Mouse (Mus musculus): ENCODE measurements at regions not wholly inside any gene's neighbourhood (a gene's known extent, or its start where the extent isn't known, plus 50 kb on each side); places are given as distances from the start of the nearest gene placed in this dataset.

DNA sequence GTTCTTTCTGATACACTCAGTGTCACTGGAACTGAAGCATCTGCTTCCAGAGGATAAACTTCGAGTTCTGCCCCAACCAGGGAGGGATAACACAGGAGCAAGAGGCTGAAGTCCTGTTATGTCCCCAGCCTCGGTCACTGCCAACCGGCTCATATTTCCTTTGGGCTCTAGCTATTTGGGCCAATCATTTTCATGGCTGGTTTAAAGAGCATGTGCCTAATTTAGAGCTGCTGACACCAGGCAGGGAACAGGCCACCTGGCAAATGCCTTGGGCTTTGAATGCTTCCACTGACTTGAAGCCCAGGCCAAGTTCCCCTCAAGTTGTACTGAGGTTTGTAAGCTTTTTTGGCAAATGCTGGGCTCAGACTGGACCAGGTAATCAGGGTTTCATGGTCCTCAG, 286.1 kb downstream of the Satb1 start:
- Histone ChIP-seq H3K4me1 (ENCODE audit: control insufficient read depth, insufficient read depth, low read length) (no peaks in the 10 kb centered on the region), H3K36me3 (ENCODE audit: control insufficient read depth, insufficient read depth) (no peaks in the 10 kb centered on the region), H3K4me3 (ENCODE audit: low read length) (no peak overlapping the region), H3K9ac (ENCODE audit: low read length) (no peak overlapping the region), H3K27me3 (ENCODE audit: control insufficient read depth, insufficient read depth, low read length) (no peaks in the 10 kb centered on the region), H3K4me2 (ENCODE audit: low read depth, low read length) (no peak overlapping the region), H3K27ac (ENCODE audit: low read length) (no peak overlapping the region), H3K9me3 (replicated peaks; ENCODE audit: control insufficient read depth, low read length) (no peaks in the 10 kb centered on the region)
- no peak for ATAC-seq (replicated peaks; ENCODE audit: extremely low read depth, insufficient read depth, low FRiP score)
- WGBS: 19% methylated on average over 3 of the region's 3 CpGs

DNA sequence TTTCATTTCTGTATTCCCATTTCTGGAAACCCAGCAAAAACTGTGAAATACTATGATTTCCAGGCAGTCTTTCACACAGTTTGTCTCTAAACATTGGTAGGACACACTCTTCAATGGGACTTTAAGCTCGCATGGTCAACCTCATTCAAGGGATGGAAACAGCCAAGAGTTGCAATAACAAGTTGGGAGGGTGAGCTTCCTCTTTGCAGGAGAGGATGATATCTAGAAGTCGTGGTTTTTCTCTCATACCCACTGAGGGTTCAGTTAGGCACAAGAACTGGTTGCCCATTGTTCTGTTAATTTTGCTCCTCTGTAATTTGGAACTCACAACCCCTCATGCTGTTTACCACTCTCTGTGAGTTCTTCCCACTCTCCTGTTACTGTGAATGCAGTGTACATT, 290.5 kb downstream of the Satb1 start:
- 52% methylated on average over 2 of the region's 2 CpGs for WGBS
- Histone ChIP-seq H3K27ac (ENCODE audit: low read length) (no peak overlapping the region), H3K4me2 (ENCODE audit: low read depth, low read length) (no peak overlapping the region), H3K4me3 (ENCODE audit: low read length) (no peak overlapping the region), H3K9me3 (replicated peaks; ENCODE audit: control insufficient read depth, low read length) (no peaks in the 10 kb centered on the region), H3K27me3 (ENCODE audit: control insufficient read depth, insufficient read depth, low read length) (no peaks in the 10 kb centered on the region), H3K9ac (ENCODE audit: low read length) (no peak overlapping the region), H3K4me1 (ENCODE audit: control insufficient read depth, insufficient read depth, low read length) (no peaks in the 10 kb centered on the region), H3K36me3 (ENCODE audit: control insufficient read depth, insufficient read depth) (no peaks in the 10 kb centered on the region)
- no peak for ATAC-seq (replicated peaks; ENCODE audit: extremely low read depth, insufficient read depth, low FRiP score)

DNA sequence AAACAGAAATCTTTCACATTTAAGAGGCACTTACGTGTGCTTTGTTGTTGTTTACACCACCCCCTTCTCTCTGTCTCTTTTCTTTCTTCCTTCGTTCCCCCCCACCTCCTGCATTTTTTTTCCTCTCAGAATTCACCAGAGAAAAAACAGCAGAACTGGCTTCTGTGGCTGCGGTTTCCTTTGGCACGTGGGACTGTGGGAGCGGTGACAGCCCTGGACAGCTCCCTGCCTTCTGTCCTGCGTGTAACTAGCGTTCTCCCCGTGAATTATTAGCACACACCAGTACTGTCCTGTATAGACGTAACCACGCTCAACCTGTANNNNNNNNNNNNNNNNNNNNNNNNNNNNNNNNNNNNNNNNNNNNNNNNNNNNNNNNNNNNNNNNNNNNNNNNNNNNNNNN, 298.4 kb downstream of the Satb1 start:
- peak overlapping the region; percentile 11; the same call in 1 of the 2 replicates for H3K4me3 ChIP-seq (ENCODE audit: low read length)
- no peak overlapping the region for H3K27ac ChIP-seq (ENCODE audit: low read length)
- H3K9me3 ChIP-seq (replicated peaks; ENCODE audit: control insufficient read depth, low read length): no peaks in the 10 kb centered on the region
- peak overlapping the region; percentile 51 for H3K4me2 ChIP-seq (ENCODE audit: low read depth, low read length)
- WGBS: 28% methylated on average over 10 of the region's 10 CpGs
- no peaks in the 10 kb centered on the region for H3K27me3 ChIP-seq (ENCODE audit: control insufficient read depth, insufficient read depth, low read length)
- H3K4me1 ChIP-seq (ENCODE audit: control insufficient read depth, insufficient read depth, low read length): no peaks in the 10 kb centered on the region
- ATAC-seq (replicated peaks; ENCODE audit: extremely low read depth, insufficient read depth, low FRiP score): no peak
- no peaks in the 10 kb centered on the region for H3K36me3 ChIP-seq (ENCODE audit: control insufficient read depth, insufficient read depth)
- no peak overlapping the region for H3K9ac ChIP-seq (ENCODE audit: low read length)

GRCm38 (mm10) chr17:51534270-51534669, 298.8 kb downstream of the Satb1 start:
- Histone ChIP-seq H3K4me1 (ENCODE audit: control insufficient read depth, insufficient read depth, low read length) (no peaks in the 10 kb centered on the region), H3K27me3 (ENCODE audit: control insufficient read depth, insufficient read depth, low read length) (no peaks in the 10 kb centered on the region), H3K27ac (ENCODE audit: low read length) (no peak overlapping the region), H3K9ac (ENCODE audit: low read length) (no peak overlapping the region), H3K4me3 (ENCODE audit: low read length) (peak overlapping the region; percentile 11; the same call in 1 of the 2 replicates), H3K36me3 (ENCODE audit: control insufficient read depth, insufficient read depth) (no peaks in the 10 kb centered on the region), H3K9me3 (replicated peaks; ENCODE audit: control insufficient read depth, low read length) (no peaks in the 10 kb centered on the region), H3K4me2 (ENCODE audit: low read depth, low read length) (peak overlapping the region; percentile 51)
- no peak for ATAC-seq (replicated peaks; ENCODE audit: extremely low read depth, insufficient read depth, low FRiP score)
- WGBS: 38% methylated on average over 14 of the region's 14 CpGs

DNA sequence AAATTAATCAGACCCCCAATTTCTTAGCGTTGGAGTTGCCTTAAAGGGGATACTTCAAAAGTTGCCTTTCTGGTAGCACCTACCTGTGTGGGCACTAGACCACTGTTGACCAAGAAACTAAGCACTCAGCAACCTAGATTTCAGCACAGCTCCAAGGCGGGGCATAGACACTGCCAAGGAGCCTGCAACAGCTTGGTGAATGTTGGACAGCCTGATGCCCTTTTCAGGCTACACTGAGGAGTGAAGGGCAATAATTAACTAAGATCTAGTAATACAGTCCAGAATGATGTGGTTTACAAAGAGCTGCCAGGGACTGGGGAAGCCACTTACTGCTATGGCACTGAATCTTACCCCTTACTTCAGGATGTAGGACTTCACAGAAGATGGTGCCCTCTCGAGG, 304.9 kb downstream of the Satb1 start:
- Histone ChIP-seq H3K9me3 (replicated peaks; ENCODE audit: control insufficient read depth, low read length) (no peaks in the 10 kb centered on the region), H3K36me3 (ENCODE audit: control insufficient read depth, insufficient read depth) (no peaks in the 10 kb centered on the region), H3K4me3 (ENCODE audit: low read length) (no peak overlapping the region), H3K4me1 (ENCODE audit: control insufficient read depth, insufficient read depth, low read length) (no peaks in the 10 kb centered on the region), H3K27ac (ENCODE audit: low read length) (no peak overlapping the region), H3K27me3 (ENCODE audit: control insufficient read depth, insufficient read depth, low read length) (no peaks in the 10 kb centered on the region), H3K4me2 (ENCODE audit: low read depth, low read length) (no peak overlapping the region), H3K9ac (ENCODE audit: low read length) (no peak overlapping the region)
- no peak for ATAC-seq (replicated peaks; ENCODE audit: extremely low read depth, insufficient read depth, low FRiP score)
- WGBS: 79% methylated on average over 3 of the region's 3 CpGs

- no peaks in the 10 kb centered on the region for H3K36me3 ChIP-seq (ENCODE audit: control insufficient read depth, insufficient read depth)
- H3K4me1 ChIP-seq (ENCODE audit: control insufficient read depth, insufficient read depth, low read length): no peaks in the 10 kb centered on the region
- no peaks in the 10 kb centered on the region for H3K27me3 ChIP-seq (ENCODE audit: control insufficient read depth, insufficient read depth, low read length)
- H3K9me3 ChIP-seq (replicated peaks; ENCODE audit: control insufficient read depth, low read length): no peaks in the 10 kb centered on the region
- H3K4me2 ChIP-seq (ENCODE audit: low read depth, low read length): no peak overlapping the region
- ATAC-seq (replicated peaks; ENCODE audit: extremely low read depth, insufficient read depth, low FRiP score): no peak
- no peak overlapping the region for H3K4me3 ChIP-seq (ENCODE audit: low read length)
- 48% methylated on average over 7 of the region's 7 CpGs for WGBS
- H3K27ac ChIP-seq (ENCODE audit: low read length): no peak overlapping the region
- no peak overlapping the region for H3K9ac ChIP-seq (ENCODE audit: low read length)
Observed at GRCm38 (mm10) chr17:51526881-51527280, 306.2 kb downstream of the Satb1 start.

DNA sequence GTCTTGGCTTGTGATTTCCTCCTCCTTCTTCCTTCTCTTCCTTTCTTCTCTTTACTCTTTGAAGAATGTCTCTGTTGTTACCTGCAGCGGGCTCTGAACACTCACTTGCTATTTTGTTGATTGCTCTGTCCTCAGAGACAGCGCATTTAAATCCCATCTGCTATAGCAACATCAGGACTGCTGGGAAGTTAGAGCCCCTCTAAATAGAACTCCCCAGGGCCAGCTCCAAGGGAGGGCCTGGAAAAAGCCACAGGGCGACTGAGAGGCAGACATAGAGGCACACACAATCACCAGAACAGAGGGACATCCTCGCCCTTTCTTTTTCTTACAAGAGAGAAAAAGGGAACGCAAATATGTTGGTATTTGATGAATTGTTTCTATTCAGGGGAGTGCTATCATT, 306.6 kb downstream of the Satb1 start:
- H3K27ac ChIP-seq (ENCODE audit: low read length): no peak overlapping the region
- no peaks in the 10 kb centered on the region for H3K9me3 ChIP-seq (replicated peaks; ENCODE audit: control insufficient read depth, low read length)
- H3K36me3 ChIP-seq (ENCODE audit: control insufficient read depth, insufficient read depth): no peaks in the 10 kb centered on the region
- H3K4me3 ChIP-seq (ENCODE audit: low read length): no peak overlapping the region
- WGBS: 36% methylated on average over 5 of the region's 5 CpGs
- H3K27me3 ChIP-seq (ENCODE audit: control insufficient read depth, insufficient read depth, low read length): no peaks in the 10 kb centered on the region
- H3K9ac ChIP-seq (ENCODE audit: low read length): no peak overlapping the region
- ATAC-seq (replicated peaks; ENCODE audit: extremely low read depth, insufficient read depth, low FRiP score): no peak
- no peak overlapping the region for H3K4me2 ChIP-seq (ENCODE audit: low read depth, low read length)
- H3K4me1 ChIP-seq (ENCODE audit: control insufficient read depth, insufficient read depth, low read length): no peaks in the 10 kb centered on the region

GRCm38 (mm10) chr17:51526021-51526420, 307.1 kb downstream of the Satb1 start:
- WGBS: 50% methylated on average over 4 of the region's 4 CpGs
- no peaks in the 10 kb centered on the region for H3K4me1 ChIP-seq (ENCODE audit: control insufficient read depth, insufficient read depth, low read length)
- no peak for ATAC-seq (replicated peaks; ENCODE audit: extremely low read depth, insufficient read depth, low FRiP score)
- H3K27me3 ChIP-seq (ENCODE audit: control insufficient read depth, insufficient read depth, low read length): no peaks in the 10 kb centered on the region
- no peak overlapping the region for H3K27ac ChIP-seq (ENCODE audit: low read length)
- H3K9ac ChIP-seq (ENCODE audit: low read length): no peak overlapping the region
- H3K9me3 ChIP-seq (replicated peaks; ENCODE audit: control insufficient read depth, low read length): no peaks in the 10 kb centered on the region
- H3K36me3 ChIP-seq (ENCODE audit: control insufficient read depth, insufficient read depth): no peaks in the 10 kb centered on the region
- H3K4me3 ChIP-seq (ENCODE audit: low read length): no peak overlapping the region
- H3K4me2 ChIP-seq (ENCODE audit: low read depth, low read length): no peak overlapping the region

GRCm38 (mm10) chr17:51525219-51525618, 307.9 kb downstream of the Satb1 start:
- no peaks in the 10 kb centered on the region for H3K27me3 ChIP-seq (ENCODE audit: control insufficient read depth, insufficient read depth, low read length)
- WGBS: 51% methylated on average over 2 of the region's 2 CpGs
- no peak overlapping the region for H3K27ac ChIP-seq (ENCODE audit: low read length)
- H3K4me2 ChIP-seq (ENCODE audit: low read depth, low read length): no peak overlapping the region
- H3K4me3 ChIP-seq (ENCODE audit: low read length): no peak overlapping the region
- H3K36me3 ChIP-seq (ENCODE audit: control insufficient read depth, insufficient read depth): no peaks in the 10 kb centered on the region
- no peak for ATAC-seq (replicated peaks; ENCODE audit: extremely low read depth, insufficient read depth, low FRiP score)
- H3K4me1 ChIP-seq (ENCODE audit: control insufficient read depth, insufficient read depth, low read length): no peaks in the 10 kb centered on the region
- no peak overlapping the region for H3K9ac ChIP-seq (ENCODE audit: low read length)
- H3K9me3 ChIP-seq (replicated peaks; ENCODE audit: control insufficient read depth, low read length): no peaks in the 10 kb centered on the region

GRCm38 (mm10) chr17:51511917-51512316, 321.2 kb downstream of the Satb1 start:
- H3K4me1 ChIP-seq (ENCODE audit: control insufficient read depth, insufficient read depth, low read length): no peaks in the 10 kb centered on the region
- 34% methylated on average over 2 of the region's 2 CpGs for WGBS
- H3K27ac ChIP-seq (ENCODE audit: low read length): no peak overlapping the region
- H3K4me2 ChIP-seq (ENCODE audit: low read depth, low read length): no peak overlapping the region
- H3K9me3 ChIP-seq (replicated peaks; ENCODE audit: control insufficient read depth, low read length): no peaks in the 10 kb centered on the region
- no peak overlapping the region for H3K9ac ChIP-seq (ENCODE audit: low read length)
- no peak overlapping the region for H3K4me3 ChIP-seq (ENCODE audit: low read length)
- no peaks in the 10 kb centered on the region for H3K27me3 ChIP-seq (ENCODE audit: control insufficient read depth, insufficient read depth, low read length)
- H3K36me3 ChIP-seq (ENCODE audit: control insufficient read depth, insufficient read depth): no peaks in the 10 kb centered on the region
- no peak for ATAC-seq (replicated peaks; ENCODE audit: extremely low read depth, insufficient read depth, low FRiP score)
